16 mouse cellular contexts compared by ENCODE assay signal in the genomic region with DNA sequence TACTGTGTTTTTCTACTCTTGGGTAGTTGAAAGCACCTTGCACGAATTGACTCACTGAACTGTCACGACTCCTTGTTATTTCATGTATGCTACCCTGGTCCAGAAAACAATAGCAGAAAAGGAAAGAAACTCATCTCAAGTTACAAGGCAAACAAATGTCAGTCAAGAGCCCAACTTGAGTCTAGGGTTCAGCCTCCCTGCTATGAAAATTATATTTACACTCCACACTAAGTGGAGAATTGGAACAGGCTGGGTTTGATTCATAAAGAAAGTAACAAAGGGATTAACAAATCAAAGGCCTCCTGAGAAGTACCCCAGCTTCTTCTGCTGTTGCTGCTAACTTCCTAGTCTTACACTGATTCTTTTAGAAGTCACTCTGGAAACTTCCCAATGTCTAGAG.
"Had no signal": no experiment of that assay in that cellular context is flagged by ENCODE, and none has a peak within 500 bp of the region (broad histone marks: within the 10 kb centered on the region; RNA-seq: fewer than 3 reads in every experiment).

No protein-coding gene starts in this region.

- H3K9ac ChIP-seq: intestine, embryonic 15.5 days; liver, embryonic 13.5 days; midbrain, embryonic 13.5 days; neural tube, embryonic 13.5 days had no signal

- H3K27me3 ChIP-seq: intestine, embryonic 15.5 days; liver, embryonic 13.5 days; neural tube, embryonic 13.5 days had no signal

- H3K9me3 ChIP-seq: intestine, embryonic 15.5 days; liver, embryonic 13.5 days; midbrain, embryonic 13.5 days; neural tube, embryonic 13.5 days had no signal

- H3K36me3 ChIP-seq: intestine, embryonic 15.5 days; liver, embryonic 13.5 days; midbrain, embryonic 13.5 days; neural tube, embryonic 13.5 days had no signal

- H3K4me2 ChIP-seq: intestine, embryonic 15.5 days; liver, embryonic 13.5 days; midbrain, embryonic 13.5 days; neural tube, embryonic 13.5 days had no signal

- H3K27ac ChIP-seq: intestine, embryonic 15.5 days; left cerebral cortex, adult 2 months; liver, embryonic 13.5 days; macrophage; midbrain, embryonic 13.5 days; neural tube, embryonic 13.5 days had no signal

- ATAC-seq: hindbrain, embryonic 16.5 days; intestine, embryonic 15.5 days; midbrain, embryonic 13.5 days; midbrain, embryonic 16.5 days had no signal

- DNase-seq: kidney, adult 11 months; kidney, adult 8-10 months; kidney, postnatal 36 days; layer of hippocampus, postnatal 36 days; liver, embryonic 13.5 days; retina, postnatal 1 day; right cerebral cortex, postnatal 25 days; thymus, postnatal 25 days had no signal

- H3K4me1 ChIP-seq: midbrain, embryonic 13.5 days had no signal

- H3K4me3 ChIP-seq: intestine, embryonic 15.5 days; left cerebral cortex, adult 2 months; liver, embryonic 13.5 days; midbrain, embryonic 13.5 days; myocyte; neural tube, embryonic 13.5 days had no signal
